Mouse (Mus musculus) liver, adult 2 months (tissue): ENCODE measurements at regions not wholly inside any gene's neighbourhood (a gene's known extent, or its start where the extent isn't known, plus 50 kb on each side); places are given as distances from the start of the nearest gene placed in this dataset.

Source experiments
- DNase-seq: peaks from one replicate; pipeline ENCODE4 v3.0.0-alpha.2; 2011; ENCODE audit warnings: low read depth, low spot score; ENCODE audit errors: extremely low read depth
- H3K27ac ChIP-seq: fragments of 200-500 bp; replicated peaks from 2 replicates; pipeline ENCODE4 v1.5.1; 2012; ENCODE audit warnings: low read depth, mild to moderate bottlenecking, control low read depth, inconsistent platforms, low read length; ENCODE audit not compliant: insufficient read depth
- H3K27me3 ChIP-seq: fragments of 200-500 bp; 2 replicates; pipeline ENCODE4 v1.6.1; 2012; ENCODE audit warnings: mild to moderate bottlenecking, moderate library complexity, low read length, inconsistent platforms; ENCODE audit not compliant: control insufficient read depth, insufficient read depth
- H3K36me3 ChIP-seq: fragments of 200-500 bp; 2 replicates; pipeline ENCODE4 v1.6.1; 2012; ENCODE audit warnings: low read length, inconsistent platforms; ENCODE audit not compliant: control insufficient read depth, insufficient read depth
- H3K4me1 ChIP-seq: fragments of 200-500 bp; 2 replicates; pipeline ENCODE4 v1.6.1; 2011; ENCODE audit warnings: low read length; ENCODE audit not compliant: control insufficient read depth, insufficient read depth
- H3K4me3 ChIP-seq: fragments of 200-500 bp; 2 replicates; pipeline ENCODE4 v1.5.1; 2011; ENCODE audit warnings: low read depth, mild to moderate bottlenecking, control low read depth, low read length, moderate library complexity; ENCODE audit not compliant: insufficient read depth
- H3K79me2 ChIP-seq: fragments of 200-500 bp; 2 replicates; pipeline ENCODE4 v1.6.1; 2012; ENCODE audit warnings: inconsistent platforms, mild to moderate bottlenecking, low read length, moderate library complexity; ENCODE audit not compliant: control insufficient read depth, insufficient read depth
- H3K9ac ChIP-seq: fragments of 200-500 bp; 2 replicates; pipeline ENCODE4 v1.6.1; 2012; ENCODE audit warnings: low read depth, mild to moderate bottlenecking, control low read depth, inconsistent platforms, low read length
- CTCF ChIP-seq: fragments of 200-500 bp; IDR thresholded peaks from 2 replicates; pipeline ENCODE4 v1.5.1; 2011; ENCODE audit warnings: low read depth, low read length, control low read depth
- POLR2A ChIP-seq: fragments of 200-500 bp; IDR thresholded peaks from 2 replicates; pipeline ENCODE4 v1.6.1; 2011; ENCODE audit warnings: low read length, control low read depth; ENCODE audit not compliant: insufficient read depth; ENCODE audit errors: extremely low read depth
- WGBS: fragments of 180-500 bp; shearing (Covaris S2); methylation state at CpG from one replicate; pipeline ENCODE4 v1.1.7; 2018; 5-methylcytosine and 5-hydroxymethylcytosine counted together

DNA sequence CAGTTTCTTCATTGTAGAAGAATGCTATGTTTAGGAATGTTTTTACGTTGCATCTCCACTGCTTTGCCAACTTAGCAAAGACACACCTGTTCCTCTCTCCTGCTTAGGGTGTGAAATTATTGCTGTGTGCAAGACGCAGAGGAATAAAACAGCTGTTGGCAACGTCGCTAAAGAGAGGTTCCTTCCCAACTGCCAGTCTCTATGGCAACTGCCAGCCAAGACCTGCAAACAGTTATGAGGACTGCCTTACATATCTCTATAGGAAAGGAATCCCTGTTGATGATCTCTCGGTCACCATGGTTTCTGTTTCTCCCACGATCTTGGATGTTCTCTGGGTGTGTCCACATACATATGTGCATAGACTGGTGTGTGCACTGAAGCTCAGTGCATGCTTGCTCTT is 109.6 kb upstream of the Gm26657 start:
- H3K4me3 ChIP-seq, result no peak overlapping the region
- H3K79me2 ChIP-seq, result no peaks in the 10 kb centered on the region
- WGBS, result 84% methylated on average over 6 of the region's 6 CpGs
- H3K27me3 ChIP-seq, result no peaks in the 10 kb centered on the region
- no peak for DNase-seq
- H3K27ac ChIP-seq, result no peak overlapping the region
- no peaks in the 10 kb centered on the region for H3K4me1 ChIP-seq
- no peak overlapping the region for H3K9ac ChIP-seq
- no peaks in the 10 kb centered on the region for H3K36me3 ChIP-seq
- TF ChIP-seq POLR2A, result no peak
- no peak for TF ChIP-seq CTCF

DNA sequence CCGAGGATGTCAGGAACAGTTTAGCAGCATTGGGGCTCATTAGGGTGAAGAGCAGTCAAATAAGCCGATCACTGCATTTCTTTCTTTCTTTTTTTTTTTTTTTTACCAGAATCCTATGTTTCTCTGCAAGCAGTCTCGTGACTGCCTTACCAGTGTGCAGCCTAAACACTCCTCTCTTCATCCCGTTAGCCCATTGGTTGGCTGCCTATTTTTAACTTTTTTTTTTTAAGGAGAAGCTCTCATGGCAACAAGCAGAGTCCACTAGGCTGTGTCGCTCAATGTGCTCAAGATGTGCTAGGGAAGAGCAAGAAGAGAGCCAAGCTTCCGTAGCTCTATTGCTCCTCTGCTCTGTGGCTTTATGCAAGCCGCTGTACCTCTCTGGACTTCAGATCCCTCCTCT is 112.7 kb upstream of the Gm26657 start:
- Histone ChIP-seq H3K36me3 (no peaks in the 10 kb centered on the region), H3K9ac (no peak overlapping the region), H3K27me3 (no peaks in the 10 kb centered on the region), H3K4me3 (no peak overlapping the region), H3K79me2 (no peaks in the 10 kb centered on the region), H3K4me1 (no peaks in the 10 kb centered on the region), H3K27ac (no peak overlapping the region)
- DNase-seq, result no peak
- 86% methylated on average over 7 of the region's 7 CpGs for WGBS
- no peak for TF ChIP-seq POLR2A
- no peak for TF ChIP-seq CTCF

DNA sequence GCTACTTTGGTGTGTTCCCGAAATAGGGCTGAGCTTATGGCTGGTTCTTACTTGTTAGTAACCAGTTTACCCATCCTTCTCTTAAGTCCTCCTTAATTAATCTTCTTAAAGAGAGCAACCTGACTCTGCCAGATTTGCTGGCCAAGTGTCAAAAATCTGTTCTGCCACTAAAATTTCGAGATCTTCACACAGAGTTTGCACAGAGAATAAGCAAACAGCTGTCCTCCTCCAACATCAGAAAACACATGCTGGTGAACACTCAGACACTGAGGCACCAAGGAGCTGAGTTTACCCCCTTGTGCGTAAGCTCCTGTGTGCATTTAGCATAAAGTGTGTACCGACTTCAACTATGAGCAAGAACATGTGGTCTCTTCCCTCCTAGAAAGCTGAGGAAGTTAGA is 118.1 kb upstream of the Gm26657 start:
- Histone ChIP-seq H3K4me3 (no peak overlapping the region), H3K36me3 (no peaks in the 10 kb centered on the region), H3K9ac (no peak overlapping the region), H3K4me1 (no peaks in the 10 kb centered on the region; the same call in 1 of the 2 replicates), H3K79me2 (no peaks in the 10 kb centered on the region), H3K27me3 (no peaks in the 10 kb centered on the region), H3K27ac (no peak overlapping the region)
- 75% methylated on average over 4 of the region's 4 CpGs for WGBS
- no peak for DNase-seq
- TF ChIP-seq CTCF (no peak), POLR2A (no peak)

DNA sequence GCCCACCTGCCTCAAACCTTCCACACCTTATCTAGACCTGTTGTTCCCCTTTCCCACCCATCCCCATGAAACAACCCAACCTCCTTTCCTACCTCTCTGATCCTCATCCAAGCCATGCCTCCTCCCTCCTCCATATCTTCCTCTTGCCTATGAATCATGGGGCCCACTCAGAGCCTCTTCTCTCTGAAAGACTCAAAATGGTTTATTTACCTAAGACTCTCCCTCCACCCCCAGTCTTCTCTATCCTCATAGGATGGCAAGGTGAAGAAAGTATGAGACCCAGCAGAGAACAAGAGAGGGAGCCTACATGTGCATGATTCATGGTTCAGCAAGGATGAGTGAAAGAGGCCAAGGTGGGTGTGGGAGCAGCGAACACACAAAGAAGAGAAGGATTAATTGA is 118.5 kb upstream of the Gm26657 start:
- H3K27me3 ChIP-seq, result no peaks in the 10 kb centered on the region
- 88% methylated on average over 1 of the region's 1 CpGs for WGBS
- no peak overlapping the region for H3K9ac ChIP-seq
- H3K79me2 ChIP-seq, result no peaks in the 10 kb centered on the region
- DNase-seq, result no peak
- no peak overlapping the region for H3K27ac ChIP-seq
- H3K36me3 ChIP-seq, result no peaks in the 10 kb centered on the region
- TF ChIP-seq CTCF (no peak), POLR2A (no peak)
- no peaks in the 10 kb centered on the region; the same call in 1 of the 2 replicates for H3K4me1 ChIP-seq
- H3K4me3 ChIP-seq, result no peak overlapping the region

DNA sequence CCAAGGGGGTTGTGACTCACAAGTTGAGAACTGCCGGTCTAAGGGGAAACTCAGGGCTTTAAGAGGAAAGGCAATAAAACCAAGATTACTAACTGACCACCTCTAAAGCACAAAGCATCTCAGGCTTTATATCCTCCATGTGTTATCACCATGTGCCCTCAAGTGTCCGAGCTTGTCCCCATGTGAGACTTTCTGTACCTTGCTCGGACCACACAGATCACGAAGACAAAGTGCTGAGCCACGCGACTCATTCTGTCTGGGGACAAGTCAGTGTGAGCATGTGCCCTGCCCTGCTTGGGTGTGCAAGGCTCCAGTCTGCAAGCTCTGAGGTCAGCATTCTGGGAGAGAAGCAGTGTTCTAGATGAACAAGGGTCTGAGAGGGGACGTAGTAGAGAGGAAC is 119.2 kb upstream of the Gm26657 start:
- H3K9ac ChIP-seq, result no peak overlapping the region
- no peaks in the 10 kb centered on the region for H3K27me3 ChIP-seq
- no peak for TF ChIP-seq POLR2A
- no peak for TF ChIP-seq CTCF
- no peaks in the 10 kb centered on the region; the same call in 1 of the 2 replicates for H3K4me1 ChIP-seq
- H3K4me3 ChIP-seq, result no peak overlapping the region
- no peak for DNase-seq
- no peaks in the 10 kb centered on the region for H3K79me2 ChIP-seq
- 87% methylated on average over 7 of the region's 7 CpGs for WGBS
- no peak overlapping the region for H3K27ac ChIP-seq
- H3K36me3 ChIP-seq, result no peaks in the 10 kb centered on the region

DNA sequence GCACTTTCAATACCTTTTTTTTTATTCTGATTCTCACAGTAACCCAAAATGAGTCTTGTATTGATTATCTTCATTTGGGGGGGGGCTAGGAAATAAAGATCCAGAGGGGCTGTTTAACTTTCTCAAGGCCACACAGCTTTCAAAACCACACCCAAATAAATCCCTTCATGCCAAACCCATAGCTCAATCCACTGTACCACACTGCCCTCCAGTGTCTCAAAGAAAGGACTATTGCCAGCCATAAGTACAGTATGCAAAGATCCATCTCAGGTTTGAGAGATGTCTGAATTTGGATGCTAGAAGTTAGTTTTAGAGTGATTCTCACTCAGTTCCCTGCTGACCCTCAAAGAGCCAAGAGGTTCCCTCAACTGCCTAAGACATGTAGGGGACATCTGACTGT is 120.1 kb upstream of the Gm26657 start:
- Histone ChIP-seq H3K4me3 (no peak overlapping the region), H3K4me1 (no peaks in the 10 kb centered on the region; the same call in 1 of the 2 replicates), H3K27ac (no peak overlapping the region), H3K27me3 (no peaks in the 10 kb centered on the region), H3K9ac (no peak overlapping the region), H3K36me3 (no peaks in the 10 kb centered on the region), H3K79me2 (no peaks in the 10 kb centered on the region)
- TF ChIP-seq CTCF (no peak), POLR2A (no peak)
- no peak for DNase-seq
